Mouse (Mus musculus) erythroblast, adult 5-6 weeks (primary cell): ENCODE measurements around the gene Nacad. TPM values are rescaled to one million over a fixed set of nuclear protein-coding genes. Genes with fewer than 3 reads are reported as not detected.
"Not testable (repeated sequence)": the region's sequence is repeated elsewhere in the genome, so short reads cannot be mapped to it uniquely, and the experiment has no call there.

Source experiments
- ATAC-seq: replicated peaks from 2 replicates; pipeline ENCODE4 v1.8.0; 2016; ENCODE audit warnings: moderate number of reproducible peaks, mild to moderate bottlenecking, moderate TSS enrichment, inconsistent platforms; ENCODE audit not compliant: poor library complexity, low FRiP score, severe bottlenecking
- total RNA-seq, 2 experiments: library from RNA; stranded (forward) in 1 of 2; stranded (reverse) in 1 of 2; fragments of 150-400 nt in 1 of 2; fragments of 200-764, 138-1000 nt in 1 of 2; gene quantifications; 2 replicates each; pipeline versions ENCODE4 v1.2.3 to v1.2.4; 2015 to 2017; ENCODE audit warnings: low replicate concordance in 2 of 2

The Nacad gene
- 0.19 and 2.3 TPM in 2 replicates for total RNA-seq (2015; ENCODE audit: low replicate concordance)
- total RNA-seq (2017; ENCODE audit: low replicate concordance) = not detected in 2 replicates

DNA sequence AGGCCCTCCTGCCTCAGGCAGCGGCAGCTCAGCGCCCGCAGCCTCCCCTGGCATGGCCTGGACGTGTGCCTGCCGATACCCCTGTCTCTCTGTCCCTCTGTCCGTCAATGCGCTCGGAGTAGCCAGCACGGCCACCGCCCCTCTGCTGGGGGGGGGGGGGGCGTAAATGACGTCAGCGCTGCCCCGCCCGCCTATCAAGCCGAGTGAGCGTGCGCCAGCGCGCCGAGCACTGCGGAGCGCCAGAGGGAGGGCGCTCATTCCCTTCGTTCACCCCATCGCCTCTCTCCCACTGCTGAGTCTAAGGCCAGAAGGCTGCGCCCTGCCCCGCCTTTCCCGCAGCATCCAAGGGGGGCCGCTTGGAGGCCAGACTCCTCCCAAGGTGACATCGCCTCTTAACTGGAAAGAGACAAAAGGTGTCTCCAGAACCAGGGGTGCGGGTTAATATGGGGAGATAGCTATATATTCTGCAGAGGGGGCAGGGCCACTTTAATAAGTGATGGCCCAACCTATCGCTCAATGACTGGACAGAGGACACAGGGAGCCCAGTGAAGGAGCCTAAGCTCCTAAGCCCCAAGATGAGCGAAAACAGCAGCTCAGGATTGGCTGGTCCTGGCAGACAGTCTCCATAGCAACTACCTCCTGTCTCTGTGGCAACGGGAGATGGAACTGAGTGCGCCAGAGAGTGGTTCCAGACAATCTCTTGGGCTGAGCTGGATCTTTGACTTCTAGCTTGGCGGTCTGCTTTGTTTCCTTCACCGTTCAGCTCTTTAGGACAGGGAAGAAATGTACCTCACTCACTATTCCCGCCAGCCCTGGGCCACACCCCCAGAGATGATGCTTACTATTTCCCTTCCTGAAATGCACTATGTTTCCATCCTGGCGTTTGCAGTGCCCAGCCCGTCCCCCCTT is at the start of gene Nacad:
TSS of gene Nacad (minus strand) at position 563 of the 909 bp plus-strand sequence.
- ATAC-seq = no peak

- peak; percentile 75; the same call in 1 of the 2 replicates for ATAC-seq
Measured at GRCm38 (mm10) chr11:6654903-6655302, 49.0 kb upstream of the Nacad start.

- ATAC-seq = not testable (repeated sequence)
Measured at GRCm38 (mm10) chr11:6652978-6653377, 47.1 kb upstream of the Nacad start.

DNA sequence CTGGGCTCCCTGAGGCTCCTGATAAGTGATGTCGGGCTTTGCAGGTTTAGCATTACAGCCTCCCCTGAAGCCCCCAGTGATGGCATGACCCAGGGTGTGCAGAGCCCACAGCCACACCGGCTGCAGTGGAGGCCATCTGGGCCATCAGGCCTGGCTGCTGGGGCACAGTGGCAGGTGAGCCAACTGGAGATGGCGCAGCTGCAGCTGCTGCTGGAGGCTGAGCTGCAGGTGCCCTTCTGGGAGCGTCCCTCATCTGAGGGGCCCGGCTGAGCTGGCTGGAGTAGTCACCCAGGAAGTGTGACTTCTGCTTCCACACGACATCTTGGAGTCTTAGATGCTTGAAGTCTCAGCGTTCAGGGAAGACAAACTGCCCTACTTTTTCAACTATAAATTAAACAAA is 44.7 kb upstream of the Nacad start:
- ATAC-seq = no peak

DNA sequence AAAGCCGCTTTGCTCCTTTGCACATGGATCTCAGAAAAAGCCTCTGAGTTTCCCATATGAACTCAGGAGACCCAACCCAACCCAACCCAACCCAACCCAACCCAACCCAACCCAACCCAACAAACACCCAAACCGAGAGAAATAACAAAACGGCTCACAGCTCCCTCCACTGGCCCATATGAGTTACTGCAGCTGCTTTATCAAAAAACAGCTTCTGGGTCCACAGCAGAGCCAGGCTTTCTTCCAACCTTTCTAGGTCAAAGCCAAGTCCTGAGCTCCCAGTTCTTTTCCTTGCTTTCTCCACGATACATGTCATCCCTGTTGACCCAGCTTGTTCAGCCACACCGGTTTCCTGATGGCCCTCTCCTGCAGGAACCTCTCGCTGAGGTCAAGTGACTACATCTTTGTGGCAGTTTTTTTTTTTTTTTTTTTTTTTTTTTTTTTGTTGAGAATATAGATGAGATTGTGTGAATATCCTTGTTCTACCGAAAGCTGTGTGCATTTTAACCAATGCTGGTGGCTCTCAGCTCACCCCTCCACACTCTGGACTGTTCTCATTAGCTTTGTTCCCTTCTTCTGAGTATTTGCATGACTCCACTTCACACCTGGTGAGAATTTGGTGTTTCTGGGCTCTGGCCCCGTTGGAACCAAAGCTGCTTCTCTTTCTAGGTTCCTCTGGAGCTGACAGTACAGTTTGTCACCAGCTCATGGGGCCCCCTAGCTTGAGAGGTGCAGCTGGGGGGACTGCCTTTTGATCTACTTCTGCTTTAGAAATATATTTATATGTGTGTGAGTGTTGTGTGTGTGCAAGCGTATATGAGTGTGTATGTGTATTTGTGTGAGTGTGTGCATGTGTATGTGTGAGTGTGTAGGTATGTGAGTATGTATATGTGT is 42.2 kb upstream of the Nacad start:
- no peak for ATAC-seq

DNA sequence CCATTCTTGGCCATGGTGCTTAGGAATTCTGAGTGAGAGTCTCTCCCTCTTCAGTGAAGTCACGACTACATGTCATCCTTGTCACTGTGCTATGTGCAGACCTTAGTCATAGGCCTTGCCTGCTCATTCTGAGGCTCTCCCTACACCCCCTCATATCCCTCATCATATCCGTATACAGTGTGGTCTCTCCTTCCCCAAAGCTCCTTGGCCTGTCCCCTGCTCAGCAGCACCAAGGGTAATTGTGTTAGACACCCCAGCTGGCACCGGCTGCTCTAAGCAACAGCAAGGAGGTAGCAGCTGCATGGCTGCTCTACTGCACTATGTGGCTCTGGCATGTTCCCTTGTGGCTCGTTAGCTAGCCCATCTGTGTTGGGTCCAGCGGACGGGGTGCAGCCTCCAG is 38.7 kb upstream of the Nacad start:
- no peak for ATAC-seq

- no peak for ATAC-seq
Measured at GRCm38 (mm10) chr11:6639072-6639471, 33.2 kb upstream of the Nacad start.

DNA sequence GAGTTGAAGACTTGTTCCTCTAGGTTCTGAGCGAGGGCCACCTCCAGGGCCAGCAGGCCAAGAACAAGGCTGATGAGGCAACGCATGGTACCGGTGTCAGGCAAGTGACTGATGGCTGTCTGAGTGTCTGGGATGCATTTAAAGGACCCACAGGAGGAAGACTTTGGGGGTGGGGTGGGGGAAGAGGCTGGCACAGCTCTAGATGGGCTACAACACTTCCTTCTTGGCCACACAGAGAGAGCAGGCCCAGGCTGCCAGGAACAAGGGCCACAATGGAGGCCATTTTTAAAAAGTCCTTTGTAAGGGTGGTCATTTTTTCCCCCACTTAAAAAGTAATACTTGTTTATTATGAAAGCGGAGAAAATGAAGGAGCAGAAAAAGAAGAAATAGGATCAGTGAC is 32.7 kb upstream of the Nacad start, which contains the start of gene Wap:
TSS of gene Wap (minus strand) at position 101 of the 400 bp plus-strand sequence.
- no peak for ATAC-seq

- no peak for ATAC-seq
Measured at GRCm38 (mm10) chr11:6636150-6636549, 30.3 kb upstream of the Nacad start.

GRCm38 (mm10) chr11:6629655-6630054 is 23.8 kb upstream of the Nacad start:
- ATAC-seq = no peak

- ATAC-seq = peak; percentile 59; the same call in 1 of the 2 replicates
Measured at GRCm38 (mm10) chr11:6628568-6628967, 22.7 kb upstream of the Nacad start.

DNA sequence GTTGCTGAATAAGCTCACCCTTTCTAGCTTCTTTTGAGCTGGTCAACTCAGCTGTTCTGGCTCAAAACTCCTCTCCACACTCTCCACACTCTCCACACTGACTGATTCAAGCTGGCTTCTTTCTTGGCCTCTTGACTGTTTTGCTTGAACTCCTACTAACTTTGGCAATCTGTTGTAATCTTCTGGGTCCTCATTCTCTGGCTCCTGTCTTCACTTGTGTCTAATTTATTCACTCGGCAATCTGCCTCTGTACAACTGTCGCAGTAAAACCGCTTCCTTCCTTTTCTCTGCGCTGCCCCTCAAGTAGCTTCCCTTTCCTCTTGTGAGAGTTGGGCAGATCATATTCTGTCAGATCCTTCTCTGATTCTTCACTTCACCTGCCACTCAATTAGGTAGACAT is 21.9 kb upstream of the Nacad start:
- no peak for ATAC-seq

DNA sequence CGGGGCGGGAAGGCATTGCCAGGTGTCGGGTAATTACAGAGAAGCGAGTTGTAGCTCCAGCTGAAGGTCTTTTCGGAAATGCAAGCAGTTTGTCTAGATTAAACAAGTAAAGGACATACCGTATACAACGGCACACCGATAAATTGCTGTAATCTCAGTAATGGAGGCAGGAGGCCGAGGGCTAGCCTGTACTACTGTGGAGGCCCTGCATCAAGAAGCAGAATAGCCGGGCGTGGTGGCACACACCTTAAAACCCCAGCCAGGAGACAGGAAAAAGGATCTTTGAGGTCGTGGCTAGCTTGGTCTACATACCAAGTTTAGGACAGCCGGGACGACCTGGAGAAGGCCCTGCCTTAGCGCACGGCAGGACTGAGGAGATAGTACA is 20.5 kb upstream of the Nacad start:
- peak; percentile 38 for ATAC-seq

DNA sequence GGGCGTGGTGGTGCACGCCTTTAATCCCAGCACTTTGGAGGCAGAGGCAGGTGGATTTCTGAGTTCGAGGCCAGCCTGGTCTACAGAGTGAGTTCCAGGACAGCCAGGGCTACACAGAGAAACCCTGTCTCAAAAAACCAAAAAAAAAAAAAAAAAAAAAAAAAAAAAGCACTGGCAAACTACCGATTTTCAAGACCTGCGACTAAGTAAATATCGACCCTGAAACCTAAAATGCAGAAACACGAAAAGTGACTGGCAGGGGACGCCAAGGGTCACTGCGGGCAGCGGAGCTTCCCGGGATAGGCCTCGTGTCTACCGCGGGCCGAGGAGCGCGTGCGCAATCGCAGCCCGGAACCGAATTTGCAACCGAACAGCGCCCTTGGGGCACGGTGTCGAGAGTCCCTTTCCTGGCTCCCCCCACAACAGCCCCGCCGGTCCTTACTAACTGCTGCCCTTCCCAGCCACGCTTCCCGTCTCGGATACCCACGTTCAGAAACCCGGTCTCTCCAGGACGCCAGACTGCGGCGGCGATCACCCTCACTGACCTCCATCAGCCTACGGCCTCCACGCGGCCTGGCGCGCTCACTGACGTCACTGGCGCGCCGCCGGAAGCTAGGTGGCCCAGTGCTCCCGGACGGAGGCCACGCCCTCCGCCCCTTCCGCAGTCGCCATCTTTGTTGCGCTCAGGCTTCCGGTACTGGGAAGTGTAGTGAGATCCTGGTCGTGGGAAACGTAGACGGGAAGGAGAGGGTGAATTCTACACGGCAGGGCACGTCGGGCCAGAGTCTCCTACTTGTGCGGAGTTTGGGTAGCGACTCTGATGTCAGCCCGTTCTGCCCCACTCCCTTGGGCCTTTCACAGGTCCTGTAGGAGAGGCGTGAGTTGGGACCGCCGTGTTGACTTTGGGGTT is 19.9 kb upstream of the Nacad start, which contains the start of gene Tbrg4:
TSS of gene Tbrg4 (minus strand) at position 590 of the 910 bp plus-strand sequence.
- ATAC-seq = peak; percentile 96

GRCm38 (mm10) chr11:6624619-6625382 is 18.9 kb upstream of the Nacad start:
- no peak for ATAC-seq

GRCm38 (mm10) chr11:6623704-6624103 is 17.9 kb upstream of the Nacad start:
- no peak for ATAC-seq

DNA sequence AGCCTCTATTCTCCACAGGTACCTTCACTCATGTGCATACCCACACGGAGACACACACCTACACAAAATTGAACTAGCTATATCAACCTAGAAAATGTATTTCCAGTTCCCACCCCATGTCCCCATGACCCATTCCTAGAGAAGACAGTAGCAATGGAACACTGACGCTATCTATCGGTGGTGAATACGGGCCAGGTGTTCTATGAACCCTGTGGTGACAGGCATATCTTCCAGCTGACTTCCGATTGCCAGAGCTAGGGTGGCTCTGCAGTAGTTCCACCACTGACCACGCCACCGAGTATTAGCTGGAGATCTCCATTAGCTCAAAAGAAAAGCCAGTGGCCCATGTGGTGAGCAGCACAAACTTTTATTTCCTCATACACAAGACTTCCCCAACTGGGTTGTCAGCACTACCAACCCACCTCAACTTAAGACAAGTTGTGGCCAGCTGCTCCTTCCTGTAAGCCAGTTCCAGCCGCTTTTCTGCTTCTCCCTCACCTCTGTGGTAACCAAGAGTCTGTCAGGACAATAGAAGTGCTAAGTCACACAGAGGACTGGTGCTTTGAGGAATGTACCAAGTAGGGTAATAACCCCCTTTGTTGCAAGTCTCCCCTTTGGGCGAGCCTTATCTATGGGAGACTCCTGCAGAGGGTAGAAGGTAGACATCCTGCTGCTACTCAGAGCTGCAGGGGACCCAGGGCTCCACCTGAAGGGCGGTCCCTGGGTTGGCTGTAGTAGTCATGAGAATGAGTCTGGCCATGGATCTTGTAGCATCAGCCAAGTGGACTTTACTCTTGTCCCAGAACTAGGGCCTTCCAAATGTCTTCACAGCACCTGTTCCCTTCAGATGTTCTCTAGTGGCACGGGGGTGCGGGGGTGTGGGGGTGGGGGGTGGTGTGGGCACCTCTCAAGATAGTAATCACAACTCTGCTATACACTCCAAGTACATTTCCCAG is 9.7 kb upstream of the Nacad start:
- no peak for ATAC-seq
